Mouse (Mus musculus) lung, postnatal 0 days (tissue): ENCODE data around the gene Spsb4.

ENCODE experiments used
- CTCF ChIP-seq: IDR thresholded peaks from 2 replicates; pipeline ENCODE4 v1.5.1; 2016; ENCODE audit warnings: antibody characterized with exemption, mild to moderate bottlenecking
- EP300 ChIP-seq: IDR thresholded peaks from 2 replicates; pipeline ENCODE4 v1.6.1; 2016; ENCODE audit warnings: antibody characterized with exemption, mild to moderate bottlenecking, control low read depth

DNA sequence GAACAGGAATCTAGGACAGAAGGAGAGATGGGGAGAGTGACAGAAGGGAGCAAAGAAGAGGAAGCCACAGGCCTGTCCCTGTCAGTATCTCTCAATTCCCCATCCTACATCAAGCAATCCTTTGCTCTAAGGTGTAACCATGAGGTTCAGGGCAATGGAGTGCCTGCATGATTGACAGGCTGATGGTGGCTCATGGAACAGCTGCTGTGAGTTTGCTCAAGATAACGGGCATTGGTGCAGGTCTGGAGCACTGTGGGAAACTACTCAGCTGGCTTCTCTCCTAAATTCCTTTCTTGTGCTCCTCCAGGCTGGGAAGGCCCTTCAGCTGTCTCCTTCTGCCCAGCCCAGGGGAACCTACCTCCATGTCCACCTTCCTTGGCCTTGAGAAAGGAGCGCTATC lies 109.9 kb downstream of the Spsb4 start:
- TF ChIP-seq CTCF (no peak), EP300 (no peak)
